Comparison of ENCODE assay signal across 11 mouse cellular contexts in the genomic region with DNA sequence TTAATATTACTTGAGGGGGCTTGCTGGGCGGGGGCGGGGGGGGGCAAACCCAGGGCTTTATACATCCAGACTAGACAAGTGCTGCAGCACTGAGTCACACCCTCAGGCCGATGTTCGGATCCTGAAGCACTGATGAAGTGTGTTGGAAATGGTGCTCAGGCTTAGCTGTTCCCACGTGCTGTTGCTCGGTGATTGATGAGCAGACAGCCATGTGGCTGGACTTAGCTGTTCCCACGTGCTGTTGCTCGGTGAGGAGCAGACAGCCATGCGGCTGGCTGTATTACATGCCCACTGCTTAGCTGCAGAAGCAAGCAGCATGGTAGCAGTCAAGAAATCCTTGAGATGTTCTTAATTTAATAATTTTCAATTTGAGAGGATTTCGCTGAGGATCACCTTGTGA.
DNase-seq lines count a peak whose midpoint lies in the region; ATAC-seq and TF ChIP-seq lines count a peak whose summit lies in the region.
"Had no signal": no experiment of that assay in that cellular context is flagged by ENCODE, and none has a peak within 500 bp of the region (broad histone marks: within the 10 kb centered on the region; RNA-seq: fewer than 3 reads in every experiment).

No protein-coding gene starts in this region.

- H3K36me3 ChIP-seq in midbrain, embryonic 13.5 days, result no peaks in the 10 kb centered on the region
- 0 out of 2 replicates have a peak, but pooled peaks cover 4% of the 10 kb centered on the region for H3K36me3 ChIP-seq in midbrain, embryonic 14.5 days (ENCODE audit: control insufficient read depth, insufficient read depth, low read length)
- no peaks in the 10 kb centered on the region for H3K36me3 ChIP-seq in hindbrain, embryonic 15.5 days

- H3K4me2 ChIP-seq in midbrain, embryonic 13.5 days (replicated peaks), result no peak overlapping the region
- no peak overlapping the region for H3K4me2 ChIP-seq in midbrain, embryonic 14.5 days (ENCODE audit: low read length)
- no peak overlapping the region for H3K4me2 ChIP-seq in hindbrain, embryonic 15.5 days

- peak; percentile 8; the same call in 1 of the 2 replicates for ATAC-seq in frontal cortex, adult (ENCODE audit: low TSS enrichment)
- 0 out of 2 replicates have a peak, but pooled peaks have one; percentile 7 for ATAC-seq in midbrain, embryonic 13.5 days
- no peak for ATAC-seq in midbrain, embryonic 14.5 days (ENCODE audit: low FRiP score, low TSS enrichment)
- ATAC-seq in hindbrain, embryonic 15.5 days (ENCODE audit: low FRiP score, low read depth), result peak; percentile 72; the same call in 1 of the 2 replicates
- no peak for ATAC-seq in megakaryocyte-erythroid progenitor cell, adult 5-6 weeks (replicated peaks; ENCODE audit: low FRiP score, low TSS enrichment, poor library complexity, severe bottlenecking)

- H3K4me1 ChIP-seq in midbrain, embryonic 13.5 days (replicated peaks), result peaks cover 39% of the 10 kb centered on the region
- peaks cover 11% of the 10 kb centered on the region; the same call in 1 of the 2 replicates for H3K4me1 ChIP-seq in midbrain, embryonic 14.5 days (ENCODE audit: control insufficient read depth, insufficient read depth, low read length)
- peaks cover 30% of the 10 kb centered on the region for H3K4me1 ChIP-seq in hindbrain, embryonic 15.5 days (replicated peaks)
- peaks cover 26% of the 10 kb centered on the region for H3K4me1 ChIP-seq in olfactory bulb, adult 2 months (ENCODE audit: control insufficient read depth, insufficient read depth, low read length)

- no peak for TF ChIP-seq POLR2A in olfactory bulb, adult 2 months (IDR thresholded peaks at IDR 0.05; ENCODE audit: insufficient read depth, low read depth, low read length)

- no peak overlapping the region for H3K4me3 ChIP-seq in midbrain, embryonic 13.5 days (replicated peaks)
- no peak overlapping the region for H3K4me3 ChIP-seq in midbrain, embryonic 14.5 days (replicated peaks; ENCODE audit: low read depth, low read length)
- no peak overlapping the region for H3K4me3 ChIP-seq in hindbrain, embryonic 15.5 days
- no peak overlapping the region for H3K4me3 ChIP-seq in olfactory bulb, adult 2 months (ENCODE audit: insufficient read depth, low read depth, low read length)

- no peak overlapping the region for H3K9ac ChIP-seq in midbrain, embryonic 13.5 days (replicated peaks)
- H3K9ac ChIP-seq in midbrain, embryonic 14.5 days (replicated peaks; ENCODE audit: low read length), result no peak overlapping the region
- no peak overlapping the region for H3K9ac ChIP-seq in hindbrain, embryonic 15.5 days

- no peak overlapping the region for H3K27ac ChIP-seq in midbrain, embryonic 13.5 days
- H3K27ac ChIP-seq in midbrain, embryonic 14.5 days (replicated peaks; ENCODE audit: low read depth, low read length), result no peak overlapping the region
- no peak overlapping the region for H3K27ac ChIP-seq in hindbrain, embryonic 15.5 days (replicated peaks)
- peak overlapping the region; percentile 42; the same call in 1 of the 2 replicates for H3K27ac ChIP-seq in olfactory bulb, adult 2 months (ENCODE audit: insufficient read depth, low read depth, low read length)
- H3K27ac ChIP-seq: macrophage had no signal

- no peaks in the 10 kb centered on the region for H3K9me3 ChIP-seq in midbrain, embryonic 13.5 days
- H3K9me3 ChIP-seq in midbrain, embryonic 14.5 days (ENCODE audit: control insufficient read depth, low read length), result no peaks in the 10 kb centered on the region
- H3K9me3 ChIP-seq in hindbrain, embryonic 15.5 days, result no peaks in the 10 kb centered on the region

- 70% methylated on average over 10 of the region's 10 CpGs for WGBS in midbrain, embryonic 13.5 days
- WGBS in midbrain, embryonic 14.5 days, result 63% methylated on average over 10 of the region's 10 CpGs
- WGBS in hindbrain, embryonic 15.5 days, result 36% methylated on average over 10 of the region's 10 CpGs
- WGBS in olfactory bulb, adult 2 months, result 58% methylated on average over 10 of the region's 10 CpGs

- no peaks in the 10 kb centered on the region for H3K27me3 ChIP-seq in midbrain, embryonic 13.5 days
- no peaks in the 10 kb centered on the region for H3K27me3 ChIP-seq in midbrain, embryonic 14.5 days (ENCODE audit: control insufficient read depth, insufficient read depth, low read length)
- H3K27me3 ChIP-seq in hindbrain, embryonic 15.5 days, result no peaks in the 10 kb centered on the region

- no peak for TF ChIP-seq CTCF in olfactory bulb, adult 2 months (IDR thresholded peaks at IDR 0.05; ENCODE audit: insufficient read depth, low read depth, low read length)

- DNase-seq in frontal cortex, postnatal 36 days (ENCODE audit: low spot score in 2 of 2), result no peak
- no peak for DNase-seq in midbrain, embryonic 14.5 days
- no peak for DNase-seq in layer of hippocampus, adult 9-10 months (ENCODE audit: low spot score)
- DNase-seq: cerebellum, adult 11-12 months; kidney, adult 18-20 months had no signal

Comparison
In these comparisons a context has a peak if more than half of its experiments do, and no peak if none do; other contexts are left out.
1. ATAC-seq: peak in frontal cortex, adult (single experiment), midbrain, embryonic 13.5 days (single experiment) and hindbrain, embryonic 15.5 days (single experiment); none in midbrain, embryonic 14.5 days (single experiment) and megakaryocyte-erythroid progenitor cell, adult 5-6 weeks (single experiment).